Mouse (Mus musculus) heart, postnatal 36 days (tissue): ENCODE data around the gene Ruvbl2. TPM values are rescaled to one million over a fixed set of nuclear protein-coding genes. Genes with fewer than 3 reads are reported as not detected.

Experiments used
- DNase-seq, 2 experiments: peaks; one replicate each; pipeline ENCODE4 v3.0.0; 2021 to 2022
- intact Hi-C: fragments of 180-260 bp; cut with DNase I; formaldehyde crosslinking; loops from one replicate; pipeline ENCODE4 v1.15.1; 2025
- total RNA-seq, 2 experiments: library from RNA; stranded (reverse); gene quantifications; 2 replicates each; pipeline ENCODE4 v1.2.3; 2021

The Ruvbl2 gene
- total RNA-seq, 2 experiments from 2014 or later: 22.5 to 23.7 TPM

- intact Hi-C loops: loop anchor here (5.0 kb wide), 1 partner anchor 37 kb away; the partner anchor contains the start of gene Snrnp70
- DNase-seq: peak; percentile 99 to 100
Observed at GRCm38 (mm10) chr7:45434203-45435015, 3.5 kb downstream of the Ruvbl2 start, which contains the start of gene Gys1. Gene Gys1, plus strand, starts transcription at chr7:45434844.

- DNase-seq: no peak
- intact Hi-C loops: loop anchor here (2.0 to 5.0 kb wide), 2 partner anchors 27 to 37 kb away; partner anchors contain the start of gene Snrnp70
Observed at GRCm38 (mm10) chr7:45433835-45434202, 4.1 kb downstream of the Ruvbl2 start.

- no peak for DNase-seq
- intact Hi-C loops: no loop called here
Observed at GRCm38 (mm10) chr7:45426556-45426955, 11.3 kb downstream of the Ruvbl2 start.

GRCm38 (mm10) chr7:45421194-45421593 is 16.7 kb downstream of the Ruvbl2 start:
- intact Hi-C loops: no loop called here
- no peak for DNase-seq

- intact Hi-C loops: no loop called here
- no peak for DNase-seq
Observed at GRCm38 (mm10) chr7:45420615-45420919, 17.3 kb downstream of the Ruvbl2 start, which contains the start of gene Lhb. Gene Lhb, plus strand, starts transcription at chr7:45420820.

GRCm38 (mm10) chr7:45419859-45420614 is 17.9 kb downstream of the Ruvbl2 start:
- DNase-seq: no peak
- intact Hi-C loops: no loop called here

- intact Hi-C loops: no loop called here
Observed at GRCm38 (mm10) chr7:45417962-45418492, 19.9 kb downstream of the Ruvbl2 start.

GRCm38 (mm10) chr7:45415636-45416035 is 22.3 kb downstream of the Ruvbl2 start:
- intact Hi-C loops: no loop called here
- no peak for DNase-seq

More at GRCm38 (mm10) chr7:45417962-45418492, 19.9 kb downstream of the Ruvbl2 start:
- DNase-seq: no peak

GRCm38 (mm10) chr7:45414740-45415224 is 23.1 kb downstream of the Ruvbl2 start:
- intact Hi-C loops: no loop called here
- DNase-seq: no peak

GRCm38 (mm10) chr7:45413864-45414739 is 23.8 kb downstream of the Ruvbl2 start:
- no peak for DNase-seq

GRCm38 (mm10) chr7:45413113-45413863 is 24.6 kb downstream of the Ruvbl2 start, which contains the start of gene Ntf5:
Gene Ntf5, plus strand, starts transcription at chr7:45413695.
- intact Hi-C loops: no loop called here
- peak; percentile 10 to 17 for DNase-seq

More at GRCm38 (mm10) chr7:45413864-45414739, 23.8 kb downstream of the Ruvbl2 start:
- intact Hi-C loops: no loop called here

- no peak for DNase-seq
- intact Hi-C loops: no loop called here
Observed at GRCm38 (mm10) chr7:45412421-45412820, 25.5 kb downstream of the Ruvbl2 start.

GRCm38 (mm10) chr7:45409497-45410163 is 28.3 kb downstream of the Ruvbl2 start:
- intact Hi-C loops: no loop called here

GRCm38 (mm10) chr7:45408949-45409348 is 28.9 kb downstream of the Ruvbl2 start:
- intact Hi-C loops: no loop called here
- no peak for DNase-seq

More at GRCm38 (mm10) chr7:45409497-45410163, 28.3 kb downstream of the Ruvbl2 start:
- DNase-seq: no peak

- DNase-seq: no peak
- intact Hi-C loops: no loop called here
Observed at GRCm38 (mm10) chr7:45408351-45408750, 29.5 kb downstream of the Ruvbl2 start.

GRCm38 (mm10) chr7:45407836-45408235 is 30.1 kb downstream of the Ruvbl2 start:
- DNase-seq: no peak
- intact Hi-C loops: loop anchor here (2.0 kb wide), 1 partner anchor 25 kb away; no protein-coding TSS in a partner anchor

- DNase-seq: peak; percentile 43 to 54
- intact Hi-C loops: loop anchor here (2.0 kb wide), 1 partner anchor 26 kb away; no protein-coding TSS in a partner anchor
Observed at GRCm38 (mm10) chr7:45406157-45407156, 31.4 kb downstream of the Ruvbl2 start.
